Mouse (Mus musculus) heart, embryonic 16.5 days (tissue): Measurements from ENCODE around the gene Cacna1c. TPM values are rescaled to one million over a fixed set of nuclear protein-coding genes. Genes with fewer than 3 reads are reported as not detected.

Source experiments
- ATAC-seq: fragments of 200-750 bp; cut with Nextera tagmentation; replicated peaks from 2 replicates; pipeline ENCODE4 v1.8.0; 2017; ENCODE audit warnings: moderate number of reproducible peaks; ENCODE audit not compliant: insufficient read depth, low FRiP score; ENCODE audit errors: extremely low read depth
- H3K27ac ChIP-seq: fragments of 300-500 bp; sonication (generic); 2 replicates; pipeline ENCODE4 v1.5.1; 2014; ENCODE audit warnings: mild to moderate bottlenecking, low read length, control low read depth, moderate library complexity
- H3K27me3 ChIP-seq: fragments of 300-500 bp; sonication (generic); 2 replicates; pipeline ENCODE4 v1.6.1; 2014; ENCODE audit warnings: low read length, mixed read lengths; ENCODE audit not compliant: control insufficient read depth, insufficient read depth
- H3K36me3 ChIP-seq: fragments of 300-500 bp; sonication (generic); 2 replicates; pipeline ENCODE4 v1.6.1; 2014; ENCODE audit not compliant: control insufficient read depth, insufficient read depth
- H3K4me1 ChIP-seq: fragments of 300-500 bp; sonication (generic); 2 replicates; pipeline ENCODE4 v1.6.1; 2014; ENCODE audit warnings: low read length, mixed read lengths; ENCODE audit not compliant: control insufficient read depth, insufficient read depth
- H3K4me2 ChIP-seq: fragments of 300-500 bp; sonication (generic); 2 replicates; pipeline ENCODE4 v1.6.1; 2014; ENCODE audit warnings: low read depth, mild to moderate bottlenecking, control low read depth, low read length
- H3K4me3 ChIP-seq: fragments of 300-500 bp; sonication (generic); 2 replicates; pipeline ENCODE4 v1.5.1; 2014; ENCODE audit warnings: mild to moderate bottlenecking, control low read depth, low read length
- H3K9ac ChIP-seq: fragments of 300-500 bp; sonication (generic); 2 replicates; pipeline ENCODE4 v1.6.1; 2014; ENCODE audit warnings: low read length, control low read depth
- H3K9me3 ChIP-seq: fragments of 300-500 bp; sonication (generic); replicated peaks from 2 replicates; pipeline ENCODE4 v1.6.1; 2016; ENCODE audit warnings: low read length; ENCODE audit not compliant: control insufficient read depth
- WGBS: fragments of 180-500 bp; shearing (Covaris S2); extraction: QIAGEN DNeasy Blood & Tissue Kit; methylation state at CpG from one replicate; pipeline ENCODE4 v1.1.7; 2014; 5-methylcytosine and 5-hydroxymethylcytosine counted together
- polyA plus RNA-seq: library from polyadenylated mRNA; unstranded; fragments of >200 nt; fragmentation: Nextera tagmentation; extraction: Ambion mirVana; gene quantifications from 2 replicates; pipeline ENCODE4 v1.2.1, GENCODE M21; 2015

Cacna1c gene
- polyA plus RNA-seq, 1 experiment from 2014 or later: 66.2 TPM

GRCm38 (mm10) chr6:118845829-118846228, 350.4 kb downstream of the Cacna1c start:
- ATAC-seq: peak; percentile 49; the same call in 1 of the 2 replicates
- Histone ChIP-seq H3K4me3 (no peak overlapping the region), H3K27me3 (no peaks in the 10 kb centered on the region), H3K27ac (no peak overlapping the region), H3K9me3 (no peaks in the 10 kb centered on the region), H3K36me3 (no peaks in the 10 kb centered on the region), H3K9ac (no peak overlapping the region), H3K4me2 (no peak overlapping the region), H3K4me1 (peaks cover 73% of the 10 kb centered on the region)
- WGBS: 23% methylated on average over 2 of the region's 2 CpGs

- no peak for ATAC-seq
- Histone ChIP-seq H3K9me3 (no peaks in the 10 kb centered on the region), H3K36me3 (no peaks in the 10 kb centered on the region), H3K9ac (no peak overlapping the region), H3K4me2 (no peak overlapping the region), H3K27ac (no peak overlapping the region), H3K27me3 (no peaks in the 10 kb centered on the region), H3K4me1 (peaks cover 79% of the 10 kb centered on the region), H3K4me3 (no peak overlapping the region)
- 56% methylated on average over 6 of the region's 6 CpGs for WGBS
These were observed 351.0 kb downstream of the Cacna1c start for GRCm38 (mm10) chr6:118845180-118845579.

- H3K27me3 ChIP-seq: no peaks in the 10 kb centered on the region
- H3K9ac ChIP-seq: no peak overlapping the region
- H3K4me2 ChIP-seq: no peak overlapping the region
- no peak overlapping the region for H3K27ac ChIP-seq
- no peak for ATAC-seq
- peaks cover 83% of the 10 kb centered on the region for H3K4me1 ChIP-seq
- H3K4me3 ChIP-seq: no peak overlapping the region
- H3K36me3 ChIP-seq: no peaks in the 10 kb centered on the region
- WGBS: 60% methylated on average over 8 of the region's 8 CpGs
- H3K9me3 ChIP-seq: no peaks in the 10 kb centered on the region
These were observed 352.7 kb downstream of the Cacna1c start for GRCm38 (mm10) chr6:118843566-118843965.

DNA sequence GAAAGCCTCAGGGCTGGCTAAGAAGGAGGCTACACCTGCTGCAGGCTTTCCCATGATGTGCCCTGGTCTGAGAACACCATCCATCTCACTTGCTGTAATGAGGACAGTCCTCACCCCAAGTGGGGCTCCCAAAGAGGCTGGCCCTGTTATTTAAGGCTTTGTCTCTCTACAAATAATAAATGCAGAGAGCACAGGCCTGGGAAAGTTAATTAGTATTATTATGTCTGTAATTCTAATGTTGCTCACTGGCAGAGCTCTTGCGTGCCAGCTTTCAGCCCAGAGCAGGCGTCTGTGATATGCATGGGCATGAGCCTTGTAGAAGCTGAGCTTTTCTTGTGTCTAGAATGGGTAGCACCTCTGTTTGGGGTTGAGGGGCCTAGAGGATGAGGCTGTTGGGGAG, 354.3 kb downstream of the Cacna1c start:
- Histone ChIP-seq H3K4me2 (no peak overlapping the region), H3K27ac (no peak overlapping the region), H3K27me3 (no peaks in the 10 kb centered on the region), H3K9ac (no peak overlapping the region), H3K36me3 (no peaks in the 10 kb centered on the region), H3K4me3 (no peak overlapping the region), H3K4me1 (peaks cover 70% of the 10 kb centered on the region), H3K9me3 (no peaks in the 10 kb centered on the region)
- WGBS: 81% methylated on average over 2 of the region's 2 CpGs
- no peak for ATAC-seq

DNA sequence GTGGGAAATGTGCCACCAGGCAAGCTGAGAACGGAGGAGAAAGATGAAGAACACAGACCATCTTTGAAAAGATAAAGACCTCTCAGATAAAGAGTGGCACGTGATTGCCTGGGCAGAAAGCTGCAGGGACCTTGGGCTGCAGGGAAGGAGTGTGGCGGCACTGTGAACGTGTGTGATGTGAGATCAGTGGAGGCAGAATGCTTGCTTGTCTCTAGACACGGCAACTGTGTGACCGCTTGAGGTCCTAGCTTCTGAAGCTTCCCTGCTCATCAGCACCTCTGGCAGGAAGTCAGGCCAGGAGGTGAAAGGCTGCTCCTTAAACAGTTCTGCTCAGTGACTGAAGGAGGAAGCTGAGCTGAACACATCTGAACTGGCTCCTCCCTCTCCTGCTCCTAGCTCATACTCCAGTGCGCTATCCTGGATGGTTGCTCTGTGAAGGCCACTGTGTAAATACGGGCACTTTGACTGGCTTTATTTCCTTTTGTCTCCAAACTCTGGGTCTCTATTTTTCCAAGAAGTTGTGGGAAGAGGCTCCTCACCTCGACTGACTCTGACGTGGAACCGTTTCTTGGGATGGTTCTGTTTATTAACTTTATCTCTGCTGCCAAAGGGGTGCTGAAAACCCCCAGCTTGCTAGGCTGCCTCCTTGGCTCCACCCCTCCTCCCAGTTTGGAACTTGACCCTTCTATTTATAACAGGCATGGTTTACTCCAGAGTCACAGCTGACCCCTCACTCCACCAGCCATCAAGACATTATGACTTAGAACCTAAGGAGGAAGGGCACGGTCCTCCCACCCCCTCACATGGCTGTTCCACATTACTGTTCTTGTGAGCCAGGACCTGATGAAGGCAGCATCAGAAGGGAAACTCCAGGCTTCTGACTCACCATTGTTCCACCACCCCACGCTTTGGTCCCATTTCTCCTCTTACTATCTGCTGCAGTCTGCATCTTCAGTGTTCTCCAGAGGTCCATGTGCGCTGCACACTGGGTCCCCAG, 357.0 kb downstream of the Cacna1c start:
- H3K4me3 ChIP-seq: no peak overlapping the region
- H3K4me2 ChIP-seq: no peak overlapping the region; the same call in 1 of the 2 replicates
- no peak overlapping the region; the same call in 1 of the 2 replicates for H3K27ac ChIP-seq
- H3K36me3 ChIP-seq: no peaks in the 10 kb centered on the region
- H3K9ac ChIP-seq: no peak overlapping the region
- no peaks in the 10 kb centered on the region for H3K9me3 ChIP-seq
- H3K4me1 ChIP-seq: peaks cover 69% of the 10 kb centered on the region
- ATAC-seq: 0 out of 2 replicates have a peak, but pooled peaks have one; percentile 50
- 23% methylated on average over 14 of the region's 14 CpGs for WGBS
- H3K27me3 ChIP-seq: no peaks in the 10 kb centered on the region

- H3K36me3 ChIP-seq: no peaks in the 10 kb centered on the region
- peaks cover 61% of the 10 kb centered on the region for H3K4me1 ChIP-seq
- H3K9me3 ChIP-seq: no peaks in the 10 kb centered on the region
- no peaks in the 10 kb centered on the region for H3K27me3 ChIP-seq
- no peak overlapping the region for H3K27ac ChIP-seq
- H3K4me3 ChIP-seq: no peak overlapping the region
- no peak for ATAC-seq
- H3K9ac ChIP-seq: no peak overlapping the region
- no peak overlapping the region for H3K4me2 ChIP-seq
- WGBS: 31% methylated on average over 7 of the region's 7 CpGs
These were observed 359.5 kb downstream of the Cacna1c start for GRCm38 (mm10) chr6:118836693-118837092.

GRCm38 (mm10) chr6:118834046-118834445, 362.2 kb downstream of the Cacna1c start:
- 40% methylated on average over 8 of the region's 8 CpGs for WGBS
- Histone ChIP-seq H3K9ac (no peak overlapping the region), H3K27ac (no peak overlapping the region), H3K4me2 (no peak overlapping the region), H3K27me3 (no peaks in the 10 kb centered on the region), H3K36me3 (no peaks in the 10 kb centered on the region), H3K9me3 (no peaks in the 10 kb centered on the region), H3K4me3 (no peak overlapping the region), H3K4me1 (peaks cover 40% of the 10 kb centered on the region)
- ATAC-seq: no peak

- Histone ChIP-seq H3K9ac (no peak overlapping the region), H3K27ac (no peak overlapping the region), H3K4me3 (no peak overlapping the region), H3K36me3 (no peaks in the 10 kb centered on the region), H3K27me3 (no peaks in the 10 kb centered on the region), H3K4me1 (peaks cover 38% of the 10 kb centered on the region), H3K4me2 (no peak overlapping the region), H3K9me3 (no peaks in the 10 kb centered on the region)
- ATAC-seq: no peak
- WGBS: 48% methylated on average over 7 of the region's 7 CpGs
These were observed 363.2 kb downstream of the Cacna1c start for GRCm38 (mm10) chr6:118833049-118833448.

DNA sequence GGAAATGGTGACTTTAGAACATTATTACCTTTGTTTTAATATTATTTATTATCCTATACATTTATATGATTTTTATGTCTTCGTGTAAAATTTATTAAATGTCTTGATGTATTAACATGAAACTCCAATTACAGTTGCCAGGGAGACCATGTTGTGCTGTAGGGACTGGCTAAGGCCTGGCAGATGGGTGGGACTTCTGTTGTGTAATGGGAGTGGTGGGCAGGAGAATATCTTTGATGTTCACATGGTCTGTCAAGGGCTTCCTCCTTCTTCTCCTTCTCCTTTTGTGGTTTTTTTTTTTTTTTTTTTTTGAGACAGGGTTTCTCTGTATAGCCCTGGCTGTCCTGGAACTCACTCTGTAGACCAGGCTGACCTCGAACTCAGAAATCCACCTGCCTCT, 363.6 kb downstream of the Cacna1c start:
- H3K4me2 ChIP-seq: no peak overlapping the region
- no peak overlapping the region for H3K4me3 ChIP-seq
- no peaks in the 10 kb centered on the region for H3K27me3 ChIP-seq
- ATAC-seq: no peak
- no peak overlapping the region for H3K9ac ChIP-seq
- H3K27ac ChIP-seq: no peak overlapping the region
- H3K4me1 ChIP-seq: peaks cover 41% of the 10 kb centered on the region
- H3K36me3 ChIP-seq: no peaks in the 10 kb centered on the region
- no peaks in the 10 kb centered on the region for H3K9me3 ChIP-seq
- 84% methylated on average over 2 of the region's 2 CpGs for WGBS
